Mouse (Mus musculus) megakaryocyte, embryonic 14.5 days (primary cell): Measurements from ENCODE around the gene Olfr1002.
"Not testable (repeated sequence)": the region's sequence is repeated elsewhere in the genome, so short reads cannot be mapped to it uniquely, and the experiment has no call there.

Source experiments
- FLI1 ChIP-seq: IDR thresholded peaks from 2 replicates; pipeline ENCODE4 v1.6.1; 2012; ENCODE audit warnings: low read length, inconsistent platforms, mixed read lengths
- GATA1 ChIP-seq: IDR thresholded peaks from 3 replicates; pipeline ENCODE4 v1.6.1; 2012; ENCODE audit warnings: mixed read lengths, low read length, inconsistent platforms, borderline replicate concordance

GRCm38 (mm10) chr2:85664355-85664754 is 13.9 kb upstream of the Olfr1002 start, which contains the start of gene Olfr154:
- not testable (repeated sequence) for TF ChIP-seq GATA1, FLI1
